Mouse (Mus musculus) embryonic facial prominence, embryonic 14.5 days (tissue): Measurements from ENCODE around the gene Rere. TPM values are rescaled to one million over a fixed set of nuclear protein-coding genes. Genes with fewer than 3 reads are reported as not detected.
"Not testable (repeated sequence)": the region's sequence is repeated elsewhere in the genome, so short reads cannot be mapped to it uniquely, and the experiment has no call there.

Experiments used
- ATAC-seq: fragments of 200-750 bp; cut with Nextera tagmentation; 2 replicates; pipeline ENCODE4 v1.8.0; 2017; ENCODE audit warnings: low read depth, moderate number of reproducible peaks, moderate TSS enrichment
- DNase-seq: peaks from one replicate; pipeline ENCODE4 v3.0.0-alpha.2; 2015; ENCODE audit warnings: low spot score
- H3K27ac ChIP-seq: fragments of 300-500 bp; sonication (generic); replicated peaks from 2 replicates; pipeline ENCODE4 v1.5.1; 2014; ENCODE audit warnings: low read depth, mild to moderate bottlenecking, low read length, moderate library complexity
- H3K27me3 ChIP-seq: fragments of 300-500 bp; sonication (generic); replicated peaks from 2 replicates; pipeline ENCODE4 v1.6.1; 2014; ENCODE audit warnings: low read length; ENCODE audit not compliant: control insufficient read depth, insufficient read depth
- H3K36me3 ChIP-seq: fragments of 300-500 bp; sonication (generic); 2 replicates; pipeline ENCODE4 v1.6.1; 2014; ENCODE audit warnings: low read length, mixed read lengths; ENCODE audit not compliant: control insufficient read depth, insufficient read depth
- H3K4me1 ChIP-seq: fragments of 300-500 bp; sonication (generic); 2 replicates; pipeline ENCODE4 v1.6.1; 2014; ENCODE audit warnings: antibody characterized with exemption, low read length; ENCODE audit not compliant: control insufficient read depth, insufficient read depth
- H3K4me2 ChIP-seq: fragments of 300-500 bp; sonication (generic); 2 replicates; pipeline ENCODE4 v1.6.1; 2014; ENCODE audit warnings: low read depth, mild to moderate bottlenecking, low read length, moderate library complexity, mixed read lengths
- H3K4me3 ChIP-seq: fragments of 300-500 bp; sonication (generic); 2 replicates; pipeline ENCODE4 v1.5.1; 2014; ENCODE audit warnings: low read depth, mild to moderate bottlenecking, low read length
- H3K9ac ChIP-seq: fragments of 300-500 bp; sonication (generic); 2 replicates; pipeline ENCODE4 v1.6.1; 2014; ENCODE audit warnings: low read depth, mild to moderate bottlenecking, low read length, moderate library complexity, mixed read lengths
- H3K9me3 ChIP-seq: fragments of 300-500 bp; sonication (generic); 2 replicates; pipeline ENCODE4 v1.6.1; 2016; ENCODE audit warnings: low read length; ENCODE audit not compliant: control insufficient read depth
- WGBS: fragments of 180-500 bp; shearing (Covaris S2); extraction: QIAGEN DNeasy Blood & Tissue Kit; methylation state at CpG from one replicate; pipeline ENCODE4 v1.1.7; 2014; 5-methylcytosine and 5-hydroxymethylcytosine counted together
- polyA plus RNA-seq: library from polyadenylated mRNA; unstranded; fragments of >200 nt; fragmentation: Nextera tagmentation; extraction: Ambion mirVana; gene quantifications from 2 replicates; pipeline ENCODE4 v1.2.1, GENCODE M21; 2014

Rere gene
- polyA plus RNA-seq, 1 experiment from 2014 or later: 32.0 TPM

- H3K36me3 ChIP-seq: peaks cover 36% of the 10 kb centered on the region
- no peak overlapping the region for H3K9ac ChIP-seq
- H3K4me1 ChIP-seq: no peaks in the 10 kb centered on the region
- no peaks in the 10 kb centered on the region for H3K9me3 ChIP-seq
- H3K27me3 ChIP-seq: no peaks in the 10 kb centered on the region
- WGBS: 74% methylated on average over 7 of the region's 7 CpGs
- DNase-seq (no peak), ATAC-seq (no peak)
- H3K4me3 ChIP-seq: no peak overlapping the region
- no peak overlapping the region for H3K4me2 ChIP-seq
- no peak overlapping the region for H3K27ac ChIP-seq
Measured at GRCm38 (mm10) chr4:150474086-150474485, 192.6 kb downstream of the Rere start.

GRCm38 (mm10) chr4:150476258-150476657, 194.8 kb downstream of the Rere start:
- Histone ChIP-seq H3K9ac (no peak overlapping the region), H3K4me2 (no peak overlapping the region), H3K4me3 (no peak overlapping the region), H3K9me3 (no peaks in the 10 kb centered on the region), H3K36me3 (peaks cover 27% of the 10 kb centered on the region), H3K4me1 (no peaks in the 10 kb centered on the region), H3K27ac (no peak overlapping the region), H3K27me3 (no peaks in the 10 kb centered on the region)
- ATAC-seq: no peak
- no peak for DNase-seq
- WGBS: 64% methylated on average over 5 of the region's 5 CpGs

- H3K36me3 ChIP-seq: peaks cover 29% of the 10 kb centered on the region
Measured at GRCm38 (mm10) chr4:150478006-150478405, 196.6 kb downstream of the Rere start.

GRCm38 (mm10) chr4:150483081-150483480, 201.6 kb downstream of the Rere start:
- H3K36me3 ChIP-seq: peaks cover 18% of the 10 kb centered on the region
- not testable (repeated sequence) for DNase-seq, H3K9me3 ChIP-seq, H3K4me1 ChIP-seq, H3K4me3 ChIP-seq, H3K9ac ChIP-seq, H3K27me3 ChIP-seq, H3K4me2 ChIP-seq, ATAC-seq, H3K27ac ChIP-seq
- WGBS: 89% methylated on average over 5 of the region's 5 CpGs

More at GRCm38 (mm10) chr4:150478006-150478405, 196.6 kb downstream of the Rere start:
- Histone ChIP-seq H3K27me3 (no peaks in the 10 kb centered on the region), H3K4me3 (no peak overlapping the region), H3K4me1 (no peaks in the 10 kb centered on the region), H3K9me3 (no peaks in the 10 kb centered on the region), H3K4me2 (no peak overlapping the region), H3K9ac (no peak overlapping the region), H3K27ac (no peak overlapping the region)
- DNase-seq (no peak), ATAC-seq (no peak)
- 85% methylated on average over 6 of the region's 6 CpGs for WGBS

GRCm38 (mm10) chr4:150486097-150486496, 204.7 kb downstream of the Rere start:
- DNase-seq (no peak), ATAC-seq (no peak)
- Histone ChIP-seq H3K36me3 (peaks cover 5% of the 10 kb centered on the region; the same call in 1 of the 2 replicates), H3K4me2 (no peak overlapping the region), H3K4me1 (peaks cover 16% of the 10 kb centered on the region), H3K27me3 (no peaks in the 10 kb centered on the region), H3K9me3 (no peaks in the 10 kb centered on the region), H3K27ac (no peak overlapping the region), H3K9ac (no peak overlapping the region), H3K4me3 (no peak overlapping the region)
- WGBS: 39% methylated on average over 2 of the region's 2 CpGs

DNA sequence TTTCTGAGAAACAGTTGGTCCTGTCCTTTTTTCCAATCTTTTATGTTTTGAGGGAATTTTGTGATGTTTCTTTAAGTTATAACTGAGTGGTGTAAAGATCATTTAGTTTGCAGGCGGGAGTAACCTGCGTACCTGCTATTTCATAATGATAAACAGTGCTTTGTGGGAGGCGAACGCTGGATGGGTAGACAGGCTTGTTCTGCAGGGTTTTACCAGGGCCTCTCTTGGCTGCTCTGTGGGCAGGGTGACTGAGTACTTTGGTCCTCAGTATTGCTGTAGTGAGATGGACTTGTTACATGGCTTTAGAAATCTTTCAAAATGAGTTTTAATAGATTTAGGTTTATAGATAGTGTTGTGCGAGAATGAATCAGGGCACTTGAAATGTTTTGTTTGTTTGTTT, 205.7 kb downstream of the Rere start:
- H3K36me3 ChIP-seq: peaks cover 5% of the 10 kb centered on the region; the same call in 1 of the 2 replicates
- H3K4me3 ChIP-seq: no peak overlapping the region
- H3K9me3 ChIP-seq: no peaks in the 10 kb centered on the region
- H3K9ac ChIP-seq: no peak overlapping the region
- peaks cover 16% of the 10 kb centered on the region for H3K4me1 ChIP-seq
- H3K27ac ChIP-seq: peak overlapping the region; percentile 22; the same call in 1 of the 2 replicates
- no peaks in the 10 kb centered on the region for H3K27me3 ChIP-seq
- DNase-seq (no peak), ATAC-seq (no peak)
- H3K4me2 ChIP-seq: no peak overlapping the region
- 57% methylated on average over 5 of the region's 5 CpGs for WGBS

DNA sequence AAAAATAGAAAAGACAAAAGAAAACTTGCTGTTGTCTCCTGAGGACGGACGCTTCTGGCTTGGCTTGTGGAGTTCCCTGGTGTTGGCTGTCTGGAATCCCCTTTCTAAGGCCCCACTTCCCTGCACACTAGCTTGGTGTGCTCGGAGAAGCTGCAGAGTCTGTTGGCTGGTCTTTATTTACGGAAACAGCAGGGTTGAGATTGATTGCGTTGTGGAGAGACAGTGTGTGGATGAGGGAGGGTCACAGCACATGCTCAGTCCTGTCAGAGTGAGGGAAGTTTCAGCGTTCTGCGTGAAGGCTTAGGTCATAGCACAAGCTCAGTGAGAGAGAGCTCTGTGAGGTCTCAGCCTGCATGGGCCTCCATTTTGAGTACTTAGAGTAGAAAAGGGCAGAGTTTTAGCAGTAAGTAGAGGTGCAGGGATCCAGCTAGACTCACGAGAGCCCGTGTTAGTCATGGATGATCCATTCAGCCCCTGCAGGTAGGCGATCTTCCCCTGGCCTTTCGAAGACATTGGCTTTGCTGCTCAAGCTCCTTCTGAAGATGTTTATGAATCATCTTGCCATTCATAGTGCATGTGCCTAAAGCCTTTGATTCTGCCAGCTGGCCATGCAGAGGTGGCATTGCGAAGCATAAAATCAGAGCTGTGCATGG, 206.8 kb downstream of the Rere start:
- peak overlapping the region; percentile 40 for H3K4me3 ChIP-seq
- peak; percentile 97 for DNase-seq
- H3K4me2 ChIP-seq: peak overlapping the region; percentile 76
- H3K27me3 ChIP-seq: no peaks in the 10 kb centered on the region
- 24% methylated on average over 12 of the region's 12 CpGs for WGBS
- peak overlapping the region; percentile 64 for H3K9ac ChIP-seq
- peak overlapping the region; percentile 87 for H3K27ac ChIP-seq
- ATAC-seq: peak; percentile 97
- no peaks in the 10 kb centered on the region for H3K9me3 ChIP-seq
- no peaks in the 10 kb centered on the region for H3K36me3 ChIP-seq
- peaks cover 16% of the 10 kb centered on the region for H3K4me1 ChIP-seq

DNA sequence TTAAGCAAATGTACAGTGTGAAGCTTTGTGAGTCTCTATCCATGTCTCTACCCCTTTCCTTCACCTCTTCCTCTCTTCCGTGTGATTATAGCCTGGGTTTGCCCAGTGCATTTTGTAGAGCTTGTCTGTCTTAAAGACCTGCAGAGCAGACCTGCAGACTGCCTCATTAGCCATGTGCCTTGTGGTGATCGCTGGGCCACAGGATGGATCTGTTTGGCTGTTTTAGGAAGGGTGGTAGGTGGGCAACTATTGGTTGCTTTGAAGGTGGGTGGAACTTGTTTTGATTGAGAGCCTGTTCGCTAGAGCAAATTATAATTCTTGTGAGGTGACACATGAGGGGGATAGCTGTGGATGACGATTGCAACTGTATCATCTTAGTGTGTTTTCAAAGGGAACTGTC, 207.3 kb downstream of the Rere start:
- DNase-seq (no peak), ATAC-seq (no peak)
- peak overlapping the region; percentile 40 for H3K4me3 ChIP-seq
- 64% methylated on average over 4 of the region's 4 CpGs for WGBS
- H3K9me3 ChIP-seq: no peaks in the 10 kb centered on the region
- H3K27ac ChIP-seq: peak overlapping the region; percentile 87
- peak overlapping the region; percentile 76 for H3K4me2 ChIP-seq
- no peaks in the 10 kb centered on the region for H3K36me3 ChIP-seq
- no peaks in the 10 kb centered on the region for H3K27me3 ChIP-seq
- H3K4me1 ChIP-seq: peaks cover 16% of the 10 kb centered on the region
- H3K9ac ChIP-seq: peak overlapping the region; percentile 64

- Histone ChIP-seq H3K9me3 (no peaks in the 10 kb centered on the region), H3K27ac (no peak overlapping the region), H3K27me3 (no peaks in the 10 kb centered on the region), H3K36me3 (no peaks in the 10 kb centered on the region), H3K4me1 (peaks cover 16% of the 10 kb centered on the region), H3K4me3 (no peak overlapping the region), H3K4me2 (no peak overlapping the region), H3K9ac (no peak overlapping the region)
- ATAC-seq: no peak
- 78% methylated on average over 6 of the region's 6 CpGs for WGBS
- no peak for DNase-seq
Measured at GRCm38 (mm10) chr4:150490050-150490449, 208.6 kb downstream of the Rere start.
